Mouse (Mus musculus) neural tube, embryonic 15.5 days (tissue): ENCODE measurements around the gene Nt5c2. TPM values are rescaled to one million over a fixed set of nuclear protein-coding genes. Genes with fewer than 3 reads are reported as not detected.

Source experiments
- ATAC-seq: fragments of 200-750 bp; cut with Nextera tagmentation; 2 replicates; pipeline ENCODE4 v1.8.0; 2017; ENCODE audit warnings: mild to moderate bottlenecking, moderate TSS enrichment, moderate library complexity; ENCODE audit not compliant: low FRiP score
- H3K27ac ChIP-seq: fragments of 300-500 bp; sonication (generic); replicated peaks from 2 replicates; pipeline ENCODE4 v1.5.1; 2015; ENCODE audit warnings: mild to moderate bottlenecking, inconsistent platforms
- H3K27me3 ChIP-seq: fragments of 300-500 bp; sonication (generic); replicated peaks from 2 replicates; pipeline ENCODE4 v1.6.1; 2015; ENCODE audit warnings: inconsistent platforms
- H3K36me3 ChIP-seq: fragments of 300-500 bp; sonication (generic); 2 replicates; pipeline ENCODE4 v1.6.1; 2015; ENCODE audit warnings: inconsistent platforms
- H3K4me1 ChIP-seq: fragments of 300-500 bp; sonication (generic); 2 replicates; pipeline ENCODE4 v1.6.1; 2015; ENCODE audit warnings: inconsistent platforms
- H3K4me2 ChIP-seq: fragments of 300-500 bp; sonication (generic); 2 replicates; pipeline ENCODE4 v1.6.1; 2015; ENCODE audit warnings: inconsistent platforms, mild to moderate bottlenecking, moderate library complexity
- H3K4me3 ChIP-seq: fragments of 300-500 bp; sonication (generic); replicated peaks from 2 replicates; pipeline ENCODE4 v1.5.1; 2015; ENCODE audit warnings: mild to moderate bottlenecking, inconsistent platforms
- H3K9ac ChIP-seq: fragments of 300-500 bp; sonication (generic); replicated peaks from 2 replicates; pipeline ENCODE4 v1.6.1; 2015; ENCODE audit warnings: mild to moderate bottlenecking, inconsistent platforms
- H3K9me3 ChIP-seq: fragments of 300-500 bp; sonication (generic); replicated peaks from 2 replicates; pipeline ENCODE4 v1.6.1; 2016; ENCODE audit warnings: inconsistent platforms
- WGBS: fragments of 180-500 bp; shearing (Covaris S2); methylation state at CpG from one replicate; pipeline ENCODE4 v1.1.7; 2015; ENCODE audit warnings: mixed read lengths; 5-methylcytosine and 5-hydroxymethylcytosine counted together
- polyA plus RNA-seq: library from polyadenylated mRNA; unstranded; fragments of >200 nt; fragmentation: Nextera tagmentation; extraction: Ambion mirVana; gene quantifications from 2 replicates; pipeline ENCODE4 v1.2.1, GENCODE M21; 2015

Nt5c2 gene
- polyA plus RNA-seq, 1 experiment from 2014 or later, result 72.1 TPM

DNA sequence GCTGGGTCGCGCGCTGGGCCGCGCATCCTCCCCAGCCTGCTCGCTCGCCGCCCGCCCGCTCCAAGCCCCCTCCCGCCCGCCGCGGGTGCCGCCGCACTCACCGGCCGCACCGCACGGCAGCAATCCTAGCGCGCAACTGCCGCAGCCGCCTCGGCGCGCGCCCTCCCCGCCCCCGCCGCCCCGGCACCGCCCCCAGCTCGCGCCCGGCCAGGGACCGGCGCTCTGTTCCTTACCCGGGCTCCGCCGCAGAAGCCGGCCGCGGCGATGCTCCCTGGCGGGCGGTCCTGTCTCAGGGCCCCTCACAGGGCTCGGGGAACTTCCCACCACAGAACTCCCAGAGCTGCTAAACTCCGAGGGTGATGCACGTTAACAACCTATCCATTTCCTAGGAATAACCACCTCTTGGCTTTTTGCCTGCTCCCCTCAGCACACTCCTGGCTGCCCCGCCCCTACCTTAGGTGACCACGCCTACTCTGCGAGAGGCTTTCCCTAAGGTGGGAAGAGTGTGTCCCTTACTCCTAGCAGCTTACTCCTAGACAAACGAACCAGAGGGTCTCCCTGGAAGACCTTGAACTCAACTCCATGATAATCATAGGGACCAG, 52.7 kb downstream of the Nt5c2 start:
- H3K4me2 ChIP-seq, result peak overlapping the region; percentile 64

DNA sequence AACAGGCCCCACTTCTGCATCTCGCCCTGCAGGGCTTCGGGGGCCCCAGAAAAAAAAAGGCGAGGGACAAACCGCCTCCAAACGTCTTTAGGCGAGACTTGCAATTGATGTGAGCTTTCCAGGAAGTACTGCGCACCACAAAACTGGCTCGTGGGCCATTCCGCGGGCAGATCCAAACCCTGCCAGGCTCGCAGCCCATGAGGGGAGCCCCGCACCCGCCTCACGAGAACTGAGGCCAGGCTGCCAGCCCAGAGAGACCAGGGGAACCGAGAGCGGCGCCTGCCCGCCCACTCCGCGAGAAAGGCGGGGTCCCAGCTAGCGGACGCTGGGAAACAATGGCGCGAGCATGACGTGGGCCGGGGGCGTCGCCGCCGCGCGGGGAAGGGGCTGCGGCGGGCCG, 53.3 kb downstream of the Nt5c2 start:
- Histone ChIP-seq H3K9me3 (no peaks in the 10 kb centered on the region), H3K4me3 (peak overlapping the region; percentile 71), H3K4me1 (peaks cover 29% of the 10 kb centered on the region), H3K27ac (peak overlapping the region; percentile 100), H3K27me3 (no peaks in the 10 kb centered on the region), H3K4me2 (peak overlapping the region; percentile 64), H3K36me3 (no peaks in the 10 kb centered on the region), H3K9ac (peak overlapping the region; percentile 94)
- WGBS, result under 1% methylated on average over 36 of the region's 36 CpGs
- peak; percentile 95 for ATAC-seq

More for the DNA sequence above, 52.7 kb downstream of the Nt5c2 start:
- ATAC-seq, result peak; percentile 94
- 0% methylated on average over 33 of the region's 54 CpGs for WGBS
- Histone ChIP-seq H3K4me1 (peaks cover 29% of the 10 kb centered on the region), H3K9ac (peak overlapping the region; percentile 94), H3K27ac (peak overlapping the region; percentile 100), H3K4me3 (peak overlapping the region; percentile 71), H3K9me3 (no peaks in the 10 kb centered on the region), H3K36me3 (no peaks in the 10 kb centered on the region), H3K27me3 (no peaks in the 10 kb centered on the region)

DNA sequence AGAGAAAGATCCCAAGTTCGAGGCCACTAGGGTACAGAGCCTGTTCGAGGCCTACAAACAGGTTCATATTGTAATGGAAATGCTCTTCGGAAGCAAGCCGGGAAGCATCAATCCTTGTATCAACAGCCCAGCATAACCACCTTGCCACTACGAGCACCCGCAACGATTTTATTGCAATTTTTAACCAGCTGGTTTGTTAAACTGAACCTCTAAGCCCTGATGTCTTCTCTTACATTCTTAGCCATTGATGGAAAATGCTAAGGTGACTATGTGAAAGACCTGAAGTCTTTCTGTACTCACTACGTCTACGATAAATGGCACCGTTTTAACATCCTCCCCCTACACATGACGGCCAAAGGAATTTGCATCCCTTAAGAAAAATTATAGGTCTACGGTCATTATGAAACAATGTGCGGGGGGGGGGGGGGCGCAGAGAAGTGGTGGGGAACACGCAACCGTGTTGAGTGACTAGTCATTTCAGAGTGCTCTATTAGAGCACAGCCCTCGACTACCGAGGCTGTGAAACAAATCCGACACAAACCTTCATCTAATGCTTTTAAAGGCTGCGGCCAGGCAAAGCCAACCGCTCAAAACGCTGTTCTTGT, 53.8 kb downstream of the Nt5c2 start:
- WGBS, result 2% methylated on average over 22 of the region's 22 CpGs
- ATAC-seq, result peak; percentile 35; the same call in 1 of the 2 replicates
- Histone ChIP-seq H3K9me3 (no peaks in the 10 kb centered on the region), H3K9ac (peak overlapping the region; percentile 94), H3K27ac (peak overlapping the region; percentile 100), H3K36me3 (no peaks in the 10 kb centered on the region), H3K27me3 (no peaks in the 10 kb centered on the region), H3K4me2 (peak overlapping the region; percentile 64), H3K4me3 (peak overlapping the region; percentile 71), H3K4me1 (peaks cover 29% of the 10 kb centered on the region)

DNA sequence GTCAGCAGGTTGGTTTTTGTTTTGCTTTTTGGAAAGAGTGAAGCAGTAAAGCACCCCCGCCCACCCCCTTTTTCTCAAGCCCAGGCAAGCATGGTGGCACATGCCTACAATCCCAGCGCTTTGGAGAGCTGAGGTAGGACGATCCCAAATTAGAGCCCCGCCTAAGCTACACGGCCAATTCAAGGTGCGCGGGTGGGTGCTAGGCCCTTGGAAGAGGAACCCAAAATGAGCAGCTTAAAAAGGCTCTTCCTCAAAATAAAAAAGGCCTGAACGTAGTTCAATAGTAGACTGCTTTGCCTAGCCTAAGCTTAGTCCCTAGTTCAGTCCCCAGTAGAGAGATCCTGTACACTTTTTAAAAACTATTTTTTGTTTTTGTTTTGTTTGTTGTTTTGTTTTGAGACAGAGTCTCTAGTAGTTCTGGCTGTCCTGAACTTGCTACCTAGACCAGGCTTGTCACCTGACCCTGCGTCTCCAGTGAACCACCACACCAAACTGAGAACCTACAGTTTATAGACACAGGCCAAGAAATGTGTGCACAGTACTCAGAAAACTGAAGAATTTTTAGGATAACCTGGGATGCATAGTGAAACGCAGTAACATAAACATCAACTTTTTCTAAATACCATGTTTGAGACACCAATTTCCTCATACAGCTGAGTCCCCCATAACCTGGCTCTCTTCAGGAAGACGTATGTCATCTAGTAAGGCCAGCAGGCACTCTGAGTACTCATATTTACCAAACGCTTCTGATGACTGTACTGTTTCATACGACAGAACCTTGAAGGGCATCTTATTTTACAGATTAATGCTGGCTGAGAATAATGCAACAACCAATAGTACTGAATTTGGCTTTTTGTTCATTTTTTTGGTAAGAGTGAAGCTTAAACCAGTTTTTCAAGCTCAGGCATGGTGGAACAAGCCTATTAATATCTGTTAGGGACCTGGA, 54.6 kb downstream of the Nt5c2 start:
- Histone ChIP-seq H3K4me1 (peaks cover 29% of the 10 kb centered on the region), H3K36me3 (no peaks in the 10 kb centered on the region), H3K9me3 (no peaks in the 10 kb centered on the region), H3K27ac (peak overlapping the region; percentile 100), H3K27me3 (no peaks in the 10 kb centered on the region), H3K4me2 (peak overlapping the region; percentile 64), H3K4me3 (peak overlapping the region; percentile 71), H3K9ac (peak overlapping the region; percentile 94)
- ATAC-seq, result no peak
- 77% methylated on average over 13 of the region's 13 CpGs for WGBS

DNA sequence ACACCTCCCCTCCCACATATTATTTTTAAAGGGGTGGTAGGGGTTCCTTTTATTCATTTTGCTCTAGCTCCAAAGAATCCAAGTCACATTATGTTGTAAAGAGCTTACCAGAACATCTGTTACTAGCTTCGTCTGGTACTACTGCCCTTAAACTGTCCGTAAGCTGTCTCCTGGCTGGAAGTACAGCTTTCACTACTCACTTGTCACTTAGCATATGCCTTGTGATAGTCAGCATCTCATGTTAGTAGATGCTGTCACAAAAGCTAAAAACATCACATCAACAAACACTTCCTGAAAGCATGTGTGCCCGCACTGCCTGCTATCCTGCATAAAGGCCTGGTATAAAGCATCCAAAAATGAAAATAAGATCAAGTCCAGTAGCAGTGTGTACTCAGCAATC, 55.4 kb downstream of the Nt5c2 start:
- Histone ChIP-seq H3K27ac (no peak overlapping the region), H3K36me3 (no peaks in the 10 kb centered on the region), H3K4me2 (0 out of 2 replicates have a peak overlapping the region, but pooled peaks have one; percentile 1), H3K9ac (no peak overlapping the region), H3K4me3 (no peak overlapping the region), H3K4me1 (peaks cover 29% of the 10 kb centered on the region), H3K27me3 (no peaks in the 10 kb centered on the region), H3K9me3 (no peaks in the 10 kb centered on the region)
- 79% methylated on average over 3 of the region's 3 CpGs for WGBS
- no peak for ATAC-seq

DNA sequence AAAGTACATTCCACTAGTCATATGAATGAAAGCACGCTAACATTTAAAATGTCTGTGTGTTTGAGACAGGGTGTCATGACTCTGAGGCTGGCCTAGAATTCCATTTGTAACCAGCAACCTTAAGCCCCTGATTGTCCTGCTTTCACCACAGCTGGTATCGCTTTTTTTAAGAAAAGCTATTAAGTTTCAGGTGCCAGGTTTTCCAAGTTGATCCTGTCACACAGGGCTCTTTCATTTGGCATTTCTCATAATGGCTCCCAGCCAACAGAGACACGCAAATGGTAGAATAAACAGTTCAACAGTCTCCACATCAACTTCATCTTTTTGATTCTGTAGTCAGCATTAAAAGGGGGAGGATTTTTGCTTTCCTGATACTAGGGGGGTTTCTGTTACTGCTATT, 56.4 kb downstream of the Nt5c2 start:
- no peaks in the 10 kb centered on the region for H3K27me3 ChIP-seq
- no peaks in the 10 kb centered on the region for H3K36me3 ChIP-seq
- H3K4me1 ChIP-seq, result peaks cover 29% of the 10 kb centered on the region
- no peak overlapping the region for H3K4me2 ChIP-seq
- 71% methylated on average over 3 of the region's 3 CpGs for WGBS
- ATAC-seq, result no peak
- H3K4me3 ChIP-seq, result no peak overlapping the region
- H3K27ac ChIP-seq, result no peak overlapping the region
- H3K9ac ChIP-seq, result no peak overlapping the region
- no peaks in the 10 kb centered on the region for H3K9me3 ChIP-seq

DNA sequence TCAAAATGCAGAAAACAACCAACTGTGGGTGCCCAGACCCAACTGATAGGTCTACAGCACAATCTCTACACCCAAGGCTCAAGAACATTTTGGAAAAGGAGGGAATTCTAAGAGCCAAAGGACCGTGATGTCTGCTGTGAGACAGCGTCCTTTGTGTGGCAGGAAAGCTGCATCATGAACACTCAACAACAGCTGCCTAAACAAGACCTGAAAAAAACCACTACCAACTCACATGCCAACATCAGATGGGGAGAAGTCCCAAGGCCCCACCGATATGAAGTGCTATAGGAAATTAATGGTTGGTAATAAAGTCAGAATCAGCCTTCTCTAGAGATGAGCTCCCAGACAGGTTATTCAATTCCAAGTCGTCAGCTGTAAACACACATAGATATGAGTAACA, 57.0 kb downstream of the Nt5c2 start:
- WGBS, result 62% methylated on average over 4 of the region's 4 CpGs
- H3K4me1 ChIP-seq, result peaks cover 26% of the 10 kb centered on the region
- H3K27me3 ChIP-seq, result no peaks in the 10 kb centered on the region
- no peaks in the 10 kb centered on the region for H3K9me3 ChIP-seq
- no peaks in the 10 kb centered on the region for H3K36me3 ChIP-seq
- no peak overlapping the region for H3K4me3 ChIP-seq
- ATAC-seq, result no peak
- H3K9ac ChIP-seq, result no peak overlapping the region
- H3K4me2 ChIP-seq, result no peak overlapping the region
- H3K27ac ChIP-seq, result no peak overlapping the region

DNA sequence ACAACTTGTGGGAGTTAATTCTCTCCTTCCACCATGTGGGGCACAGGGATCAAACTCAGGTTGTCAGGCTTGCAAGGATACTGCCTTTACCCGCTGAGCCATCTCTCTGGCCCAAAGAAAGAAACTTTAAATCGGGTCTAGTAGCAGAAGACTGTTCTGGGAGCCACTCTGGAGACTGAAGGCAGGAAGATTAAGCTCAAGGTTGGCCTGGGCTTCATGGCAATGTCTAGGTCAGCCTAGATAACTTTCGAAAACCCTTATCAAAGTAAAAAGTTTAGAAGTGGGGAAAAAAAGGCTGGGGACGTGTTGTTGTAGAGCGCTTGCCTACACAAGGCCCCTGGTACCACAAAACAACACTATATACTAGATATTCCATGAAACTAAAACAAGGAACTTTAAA, 58.0 kb downstream of the Nt5c2 start:
- peaks cover 20% of the 10 kb centered on the region for H3K4me1 ChIP-seq
- H3K27me3 ChIP-seq, result no peaks in the 10 kb centered on the region
- 92% methylated on average over 5 of the region's 5 CpGs for WGBS
- no peak overlapping the region for H3K9ac ChIP-seq
- H3K9me3 ChIP-seq, result no peaks in the 10 kb centered on the region
- no peaks in the 10 kb centered on the region for H3K36me3 ChIP-seq
- no peak overlapping the region for H3K4me2 ChIP-seq
- no peak overlapping the region for H3K27ac ChIP-seq
- no peak for ATAC-seq
- no peak overlapping the region for H3K4me3 ChIP-seq

DNA sequence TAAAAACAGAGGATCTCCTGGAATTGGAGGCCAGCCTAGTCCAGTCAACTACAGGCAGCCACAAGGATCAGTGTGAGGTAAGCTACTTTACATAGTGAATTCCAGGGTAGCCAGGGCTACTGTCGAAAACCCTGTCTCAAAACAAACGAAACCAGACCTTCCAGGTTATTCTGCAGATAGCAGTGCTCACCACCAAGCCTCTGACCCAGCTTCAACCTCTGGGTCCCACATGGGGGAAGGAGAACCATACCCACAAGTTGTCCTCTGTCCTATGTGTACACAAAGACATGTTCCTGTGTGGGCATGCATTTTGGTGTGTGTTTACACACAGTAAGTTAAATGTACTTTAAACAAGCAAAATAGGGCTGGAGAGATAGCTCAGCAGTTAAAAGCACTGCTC, 58.5 kb downstream of the Nt5c2 start:
- 78% methylated on average over 2 of the region's 2 CpGs for WGBS
- Histone ChIP-seq H3K4me3 (no peak overlapping the region), H3K4me2 (no peak overlapping the region), H3K4me1 (peaks cover 20% of the 10 kb centered on the region), H3K9ac (no peak overlapping the region), H3K9me3 (no peaks in the 10 kb centered on the region), H3K27me3 (no peaks in the 10 kb centered on the region), H3K36me3 (no peaks in the 10 kb centered on the region), H3K27ac (no peak overlapping the region)
- no peak for ATAC-seq

DNA sequence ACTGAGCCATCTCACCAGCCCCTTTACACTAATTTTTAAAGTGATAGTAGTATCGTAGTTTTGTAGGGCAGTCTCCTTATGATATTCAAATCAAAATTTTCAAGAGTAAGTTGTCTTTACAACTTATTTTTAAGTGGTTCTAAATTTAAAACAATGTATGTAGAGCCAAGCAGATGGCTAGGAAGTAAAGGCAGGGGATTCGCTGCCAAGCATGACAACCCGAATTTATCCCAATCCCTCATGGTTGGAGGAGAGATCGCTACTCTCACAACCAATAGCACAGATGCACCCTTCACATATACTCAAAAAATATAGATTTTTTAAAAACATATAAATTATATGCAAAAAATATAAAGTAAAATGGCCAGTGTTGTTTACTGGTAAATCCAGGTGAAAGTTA, 59.3 kb downstream of the Nt5c2 start:
- Histone ChIP-seq H3K4me2 (no peak overlapping the region), H3K9ac (no peak overlapping the region), H3K27ac (no peak overlapping the region), H3K27me3 (no peaks in the 10 kb centered on the region), H3K36me3 (no peaks in the 10 kb centered on the region; the same call in 1 of the 2 replicates), H3K4me3 (no peak overlapping the region), H3K9me3 (no peaks in the 10 kb centered on the region), H3K4me1 (peaks cover 16% of the 10 kb centered on the region)
- 98% methylated on average over 4 of the region's 4 CpGs for WGBS
- ATAC-seq, result no peak

DNA sequence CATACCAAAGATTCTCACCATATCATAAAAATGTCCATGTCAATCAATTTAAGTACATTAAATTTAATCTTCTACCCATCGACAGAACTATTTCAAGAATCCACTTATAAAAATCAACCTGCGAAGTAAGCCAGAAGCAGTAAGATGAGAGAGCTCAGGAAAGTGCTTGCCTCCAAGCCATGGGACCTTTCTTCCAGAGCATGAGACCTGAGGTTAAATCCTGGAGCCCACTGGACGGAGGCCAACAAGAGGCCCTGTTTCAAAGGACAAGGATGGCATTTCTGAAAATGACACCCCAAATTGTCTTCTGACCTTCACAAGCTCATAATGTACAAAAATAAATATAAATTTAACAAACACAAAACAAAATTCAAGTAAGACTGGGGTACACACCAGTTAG, 61.4 kb downstream of the Nt5c2 start:
- WGBS, result 92% methylated on average over 3 of the region's 3 CpGs
- Histone ChIP-seq H3K4me2 (no peak overlapping the region), H3K27me3 (no peaks in the 10 kb centered on the region), H3K9me3 (no peaks in the 10 kb centered on the region), H3K9ac (no peak overlapping the region), H3K27ac (no peak overlapping the region), H3K36me3 (peaks cover 15% of the 10 kb centered on the region), H3K4me1 (no peaks in the 10 kb centered on the region), H3K4me3 (no peak overlapping the region)
- no peak for ATAC-seq
